Mouse (Mus musculus): Measurements from ENCODE around the gene Stt3a. TPM values are rescaled to one million over a fixed set of nuclear protein-coding genes. Genes with fewer than 3 reads are reported as not detected.

Gene Stt3a
- polyA plus RNA-seq, 1 experiment from 2014 or later = 158 TPM

- H3K9ac ChIP-seq (ENCODE audit: low read length) = peak within 1 kb of the TSS; percentile 95
- H3K4me2 ChIP-seq (ENCODE audit: low read depth, low read length, severe bottlenecking) = peak within 1 kb of the TSS; percentile 85
- H3K9me3 ChIP-seq (ENCODE audit: control insufficient read depth, low read length) = no peaks in the 10 kb centered on the region
- no peaks in the 10 kb centered on the region for H3K27me3 ChIP-seq (ENCODE audit: control insufficient read depth, insufficient read depth, low read length)
- H3K36me3 ChIP-seq (ENCODE audit: control insufficient read depth, insufficient read depth, low read length) = no peaks in the 10 kb centered on the region
- H3K27ac ChIP-seq (ENCODE audit: low read depth, low read length) = no peak within 1 kb of the TSS
- DNase-seq (ENCODE audit: low spot score) (peak; percentile 96), ATAC-seq (replicated peaks; ENCODE audit: low FRiP score) (peak; percentile 99)
- whole genome bisulfite sequencing = under 1% methylated on average over 66 of the region's 66 CpGs
- peak within 1 kb of the TSS; percentile 91 for H3K4me3 ChIP-seq (ENCODE audit: low read depth, low read length)
- 0 out of 2 replicates have a peak, but pooled peaks cover 6% of the 10 kb centered on the region for H3K4me1 ChIP-seq (replicated peaks; ENCODE audit: control insufficient read depth, insufficient read depth, low read length)
Measured at GRCm38 (mm10) chr9:36796781-36797555, 29.5 kb upstream of the Stt3a start, which contains the start of gene Ei24. Gene Ei24, minus strand, starts transcription at chr9:36797393.

- WGBS = 28% methylated on average over 5 of the region's 5 CpGs
- ATAC-seq (replicated peaks; ENCODE audit: low FRiP score) (no peak), DNase-seq (ENCODE audit: low spot score) (no peak)
- Histone ChIP-seq H3K4me2 (ENCODE audit: low read depth, low read length, severe bottlenecking) (peak overlapping the region; percentile 85), H3K27ac (ENCODE audit: low read depth, low read length) (no peak overlapping the region), H3K9ac (ENCODE audit: low read length) (peak overlapping the region; percentile 95), H3K36me3 (ENCODE audit: control insufficient read depth, insufficient read depth, low read length) (no peaks in the 10 kb centered on the region), H3K4me1 (replicated peaks; ENCODE audit: control insufficient read depth, insufficient read depth, low read length) (0 out of 2 replicates have a peak, but pooled peaks cover 6% of the 10 kb centered on the region), H3K27me3 (ENCODE audit: control insufficient read depth, insufficient read depth, low read length) (no peaks in the 10 kb centered on the region), H3K4me3 (ENCODE audit: low read depth, low read length) (peak overlapping the region; percentile 91), H3K9me3 (ENCODE audit: control insufficient read depth, low read length) (no peaks in the 10 kb centered on the region)
Measured at GRCm38 (mm10) chr9:36796224-36796623, 28.7 kb upstream of the Stt3a start.

GRCm38 (mm10) chr9:36795556-36795955, 28.1 kb upstream of the Stt3a start:
- H3K27me3 ChIP-seq (ENCODE audit: control insufficient read depth, insufficient read depth, low read length) = no peaks in the 10 kb centered on the region
- 93% methylated on average over 1 of the region's 1 CpGs for WGBS
- H3K9me3 ChIP-seq (ENCODE audit: control insufficient read depth, low read length) = no peaks in the 10 kb centered on the region
- H3K36me3 ChIP-seq (ENCODE audit: control insufficient read depth, insufficient read depth, low read length) = no peaks in the 10 kb centered on the region
- DNase-seq (ENCODE audit: low spot score) (no peak), ATAC-seq (replicated peaks; ENCODE audit: low FRiP score) (no peak)
- no peak overlapping the region for H3K9ac ChIP-seq (ENCODE audit: low read length)
- no peak overlapping the region for H3K4me3 ChIP-seq (ENCODE audit: low read depth, low read length)
- H3K27ac ChIP-seq (ENCODE audit: low read depth, low read length) = no peak overlapping the region
- H3K4me2 ChIP-seq (ENCODE audit: low read depth, low read length, severe bottlenecking) = no peak overlapping the region
- H3K4me1 ChIP-seq (replicated peaks; ENCODE audit: control insufficient read depth, insufficient read depth, low read length) = 0 out of 2 replicates have a peak, but pooled peaks cover 6% of the 10 kb centered on the region

- H3K27ac ChIP-seq (ENCODE audit: low read depth, low read length) = no peak overlapping the region
- no peak overlapping the region for H3K4me2 ChIP-seq (ENCODE audit: low read depth, low read length, severe bottlenecking)
- ATAC-seq (replicated peaks; ENCODE audit: low FRiP score) (no peak), DNase-seq (ENCODE audit: low spot score) (no peak)
- WGBS = 86% methylated on average over 2 of the region's 2 CpGs
- H3K9me3 ChIP-seq (ENCODE audit: control insufficient read depth, low read length) = no peaks in the 10 kb centered on the region
- no peak overlapping the region for H3K9ac ChIP-seq (ENCODE audit: low read length)
- H3K27me3 ChIP-seq (ENCODE audit: control insufficient read depth, insufficient read depth, low read length) = no peaks in the 10 kb centered on the region
- peaks cover 3% of the 10 kb centered on the region; the same call in 1 of the 2 replicates for H3K36me3 ChIP-seq (ENCODE audit: control insufficient read depth, insufficient read depth, low read length)
- no peak overlapping the region for H3K4me3 ChIP-seq (ENCODE audit: low read depth, low read length)
- H3K4me1 ChIP-seq (replicated peaks; ENCODE audit: control insufficient read depth, insufficient read depth, low read length) = 0 out of 2 replicates have a peak, but pooled peaks cover 6% of the 10 kb centered on the region
Measured at GRCm38 (mm10) chr9:36794487-36794886, 27.0 kb upstream of the Stt3a start.

- WGBS = 92% methylated on average over 3 of the region's 3 CpGs
- ATAC-seq (replicated peaks; ENCODE audit: low FRiP score) = no peak
- H3K9me3 ChIP-seq (ENCODE audit: control insufficient read depth, low read length) = no peaks in the 10 kb centered on the region
- H3K27ac ChIP-seq (ENCODE audit: low read depth, low read length) = no peak overlapping the region
- no peak overlapping the region for H3K4me2 ChIP-seq (ENCODE audit: low read depth, low read length, severe bottlenecking)
- H3K9ac ChIP-seq (ENCODE audit: low read length) = no peak overlapping the region
- no peaks in the 10 kb centered on the region for H3K27me3 ChIP-seq (ENCODE audit: control insufficient read depth, insufficient read depth, low read length)
- peaks cover 8% of the 10 kb centered on the region; the same call in 1 of the 2 replicates for H3K36me3 ChIP-seq (ENCODE audit: control insufficient read depth, insufficient read depth, low read length)
- H3K4me1 ChIP-seq (replicated peaks; ENCODE audit: control insufficient read depth, insufficient read depth, low read length) = 0 out of 2 replicates have a peak, but pooled peaks cover 6% of the 10 kb centered on the region
- H3K4me3 ChIP-seq (ENCODE audit: low read depth, low read length) = no peak overlapping the region
- no peak for DNase-seq (ENCODE audit: low spot score)
Measured at GRCm38 (mm10) chr9:36792191-36792590, 24.7 kb upstream of the Stt3a start.

- no peak overlapping the region for H3K9ac ChIP-seq (ENCODE audit: low read length)
- DNase-seq (ENCODE audit: low spot score) (no peak), ATAC-seq (replicated peaks; ENCODE audit: low FRiP score) (no peak)
- WGBS = 91% methylated on average over 2 of the region's 2 CpGs
- no peaks in the 10 kb centered on the region for H3K27me3 ChIP-seq (ENCODE audit: control insufficient read depth, insufficient read depth, low read length)
- no peak overlapping the region for H3K27ac ChIP-seq (ENCODE audit: low read depth, low read length)
- no peak overlapping the region for H3K4me3 ChIP-seq (ENCODE audit: low read depth, low read length)
- H3K4me2 ChIP-seq (ENCODE audit: low read depth, low read length, severe bottlenecking) = no peak overlapping the region
- no peaks in the 10 kb centered on the region; the same call in 1 of the 2 replicates for H3K9me3 ChIP-seq (ENCODE audit: control insufficient read depth, low read length)
- peaks cover 10% of the 10 kb centered on the region; the same call in 1 of the 2 replicates for H3K36me3 ChIP-seq (ENCODE audit: control insufficient read depth, insufficient read depth, low read length)
- H3K4me1 ChIP-seq (replicated peaks; ENCODE audit: control insufficient read depth, insufficient read depth, low read length) = no peaks in the 10 kb centered on the region
Measured at GRCm38 (mm10) chr9:36783921-36784320, 16.4 kb upstream of the Stt3a start.

- Histone ChIP-seq H3K27me3 (ENCODE audit: control insufficient read depth, insufficient read depth, low read length) (no peaks in the 10 kb centered on the region), H3K4me3 (ENCODE audit: low read depth, low read length) (no peak overlapping the region), H3K4me1 (replicated peaks; ENCODE audit: control insufficient read depth, insufficient read depth, low read length) (peaks cover 2% of the 10 kb centered on the region; the same call in 1 of the 2 replicates), H3K36me3 (ENCODE audit: control insufficient read depth, insufficient read depth, low read length) (no peaks in the 10 kb centered on the region; the same call in 1 of the 2 replicates), H3K9ac (ENCODE audit: low read length) (no peak overlapping the region), H3K4me2 (ENCODE audit: low read depth, low read length, severe bottlenecking) (no peak overlapping the region), H3K9me3 (ENCODE audit: control insufficient read depth, low read length) (no peaks in the 10 kb centered on the region), H3K27ac (ENCODE audit: low read depth, low read length) (no peak overlapping the region)
- ATAC-seq (replicated peaks; ENCODE audit: low FRiP score) (no peak), DNase-seq (ENCODE audit: low spot score) (no peak)
- WGBS = 91% methylated on average over 1 of the region's 1 CpGs
Measured at GRCm38 (mm10) chr9:36769048-36769413, 1.6 kb upstream of the Stt3a start.

- H3K4me2 ChIP-seq (ENCODE audit: low read depth, low read length, severe bottlenecking) = peak overlapping the region; percentile 72
- DNase-seq (ENCODE audit: low spot score) (peak; percentile 64), ATAC-seq (replicated peaks; ENCODE audit: low FRiP score) (peak; percentile 10)
- H3K9me3 ChIP-seq (ENCODE audit: control insufficient read depth, low read length) = no peaks in the 10 kb centered on the region
- H3K4me3 ChIP-seq (ENCODE audit: low read depth, low read length) = peak overlapping the region; percentile 67
- H3K36me3 ChIP-seq (ENCODE audit: control insufficient read depth, insufficient read depth, low read length) = no peaks in the 10 kb centered on the region; the same call in 1 of the 2 replicates
- no peaks in the 10 kb centered on the region for H3K27me3 ChIP-seq (ENCODE audit: control insufficient read depth, insufficient read depth, low read length)
- peak overlapping the region; percentile 84 for H3K9ac ChIP-seq (ENCODE audit: low read length)
- peak overlapping the region; percentile 58; the same call in 1 of the 2 replicates for H3K27ac ChIP-seq (ENCODE audit: low read depth, low read length)
- WGBS = 15% methylated on average over 25 of the region's 25 CpGs
- peaks cover 2% of the 10 kb centered on the region; the same call in 1 of the 2 replicates for H3K4me1 ChIP-seq (replicated peaks; ENCODE audit: control insufficient read depth, insufficient read depth, low read length)
Measured at GRCm38 (mm10) chr9:36768156-36769047, 923 bp upstream of the Stt3a start.

All from forebrain, embryonic 11.5 days (tissue).